Mouse (Mus musculus) 3T3-L1 (cell line): Measurements from ENCODE around the gene Misp.

Experiments used
- DNase-seq: peaks from one replicate; pipeline ENCODE4 v3.0.0-alpha.2; 2015; ENCODE audit warnings: low read depth, low spot score

The Misp gene

GRCm38 (mm10) chr10:79794491-79794931 is 26.3 kb upstream of the Misp start:
- peak; percentile 61 for DNase-seq

DNA sequence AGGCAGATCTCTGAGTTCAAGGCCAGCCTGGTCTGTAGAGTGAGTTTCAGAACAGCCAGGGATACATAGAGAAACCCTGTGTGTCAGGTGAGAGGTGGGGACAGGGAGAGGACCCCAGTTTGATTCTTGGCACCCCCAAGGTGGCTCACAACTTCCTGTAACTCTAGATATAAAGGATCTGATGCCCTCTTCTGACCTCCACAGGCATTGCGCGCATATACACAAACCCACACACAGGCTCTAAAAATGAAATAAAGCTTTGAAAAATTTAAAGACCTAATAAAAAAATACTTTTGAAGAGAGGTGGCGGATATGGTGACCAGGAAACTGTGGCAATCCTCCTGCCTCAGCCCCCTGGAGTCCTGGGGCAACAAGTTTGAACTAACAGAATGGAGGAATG is 24.9 kb upstream of the Misp start:
- no peak for DNase-seq

DNA sequence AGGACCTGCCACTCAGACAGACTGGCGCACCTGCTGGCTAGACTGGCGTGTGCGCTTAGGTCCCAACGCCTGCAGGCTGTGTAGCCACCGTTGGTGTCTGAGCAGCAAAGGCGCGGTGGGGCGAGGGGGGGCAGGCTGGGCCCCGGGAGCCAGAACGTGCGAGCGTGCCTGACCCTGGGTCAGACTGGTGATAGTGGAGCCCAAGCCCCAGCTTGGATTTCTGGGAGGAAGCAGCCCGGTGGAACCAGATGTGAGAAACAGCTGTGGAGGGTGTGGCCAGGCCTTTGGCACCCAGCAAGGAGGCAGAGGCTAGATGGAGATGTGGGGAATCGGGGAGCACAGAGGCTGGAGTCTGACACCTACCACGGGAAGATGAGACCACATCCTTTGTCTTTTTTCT is 23.5 kb upstream of the Misp start:
- DNase-seq = no peak

- peak; percentile 6 for DNase-seq
These were observed 22.4 kb upstream of the Misp start for GRCm38 (mm10) chr10:79798289-79798928.

GRCm38 (mm10) chr10:79800508-79800907 is 20.3 kb upstream of the Misp start:
- DNase-seq = no peak

DNA sequence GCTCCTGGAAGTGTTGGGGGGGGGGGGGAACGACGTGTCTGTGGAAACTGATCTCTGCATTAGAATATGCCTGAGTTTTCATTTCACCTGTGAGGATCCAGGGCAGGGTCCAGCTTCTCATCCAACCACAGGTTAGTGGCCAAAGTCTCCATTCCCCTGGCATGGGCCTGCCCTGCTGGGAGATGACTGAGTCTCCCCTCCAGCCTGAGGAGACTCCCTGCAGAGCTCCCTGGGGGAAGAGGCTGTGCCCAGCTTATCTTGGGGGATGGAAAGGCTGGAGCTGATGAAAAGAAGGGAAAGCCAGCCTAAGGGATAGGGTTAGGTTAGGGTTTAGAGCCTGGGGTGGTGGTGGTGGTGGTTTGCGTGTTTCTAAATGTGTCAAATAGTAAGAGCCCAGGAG is 19.0 kb upstream of the Misp start:
- peak; percentile 32 for DNase-seq

DNA sequence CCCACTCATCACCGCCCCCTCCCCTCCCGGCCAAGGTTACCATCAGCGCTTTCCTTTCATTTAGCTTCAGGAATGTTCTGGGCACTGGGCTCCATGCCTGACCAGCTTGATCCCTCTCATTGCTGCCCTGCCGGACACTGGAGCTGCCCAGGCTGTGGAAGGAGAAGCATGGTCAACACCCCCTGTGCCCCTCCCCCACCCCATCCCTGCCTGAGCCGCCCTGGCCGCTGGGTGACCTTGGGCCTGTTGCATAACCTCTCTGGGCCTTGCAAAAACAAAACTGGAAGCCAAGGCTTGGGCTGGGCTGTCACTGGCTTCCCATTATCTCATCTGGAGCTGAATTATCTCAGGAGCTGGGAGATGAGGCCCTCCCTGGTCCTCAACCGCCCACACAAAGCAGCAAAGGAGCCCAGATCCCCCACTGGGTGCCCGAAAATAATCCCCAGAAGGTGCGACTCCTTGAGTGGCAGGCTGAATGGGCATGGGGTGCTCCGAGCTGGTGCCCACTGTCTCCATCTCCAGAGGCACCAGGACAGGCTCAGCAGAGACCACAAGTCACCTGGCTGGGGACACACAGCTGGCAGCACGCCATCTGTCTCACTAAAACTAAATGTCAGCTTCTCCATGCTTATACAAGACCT is 18.3 kb upstream of the Misp start:
- peak; percentile 76 for DNase-seq

DNA sequence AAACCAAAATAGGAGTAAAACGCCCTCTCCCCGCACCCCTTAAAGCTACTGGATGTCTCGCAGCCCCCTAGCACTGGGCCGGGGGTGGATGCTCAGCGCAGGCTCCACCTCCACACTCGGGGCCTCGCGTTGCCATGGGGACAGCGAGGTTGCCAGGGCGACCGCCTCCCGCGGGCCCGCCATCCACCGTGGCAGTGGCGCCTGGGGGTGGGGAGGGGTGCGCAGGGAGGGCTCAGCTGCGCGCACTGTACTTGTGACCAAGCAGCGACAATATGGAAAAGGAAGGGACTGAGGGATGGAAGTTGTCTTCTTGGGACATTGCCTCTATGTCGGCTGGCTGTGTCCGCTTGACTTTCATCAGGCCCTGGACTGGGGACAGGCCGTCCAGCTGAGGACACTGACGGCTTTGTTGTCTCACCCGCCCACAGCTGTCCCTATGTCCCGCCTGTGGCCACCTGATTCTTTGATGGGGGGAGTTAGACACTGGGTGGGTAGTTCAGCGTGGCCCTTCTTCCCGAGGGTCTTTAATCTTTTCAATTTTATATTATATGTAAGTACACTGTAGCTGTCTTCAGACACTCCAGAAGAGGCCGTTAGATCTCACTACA is 17.0 kb upstream of the Misp start:
- no peak for DNase-seq

- DNase-seq = no peak
These were observed 15.2 kb upstream of the Misp start for GRCm38 (mm10) chr10:79805636-79806035.

GRCm38 (mm10) chr10:79806331-79806730 is 14.5 kb upstream of the Misp start:
- no peak for DNase-seq

GRCm38 (mm10) chr10:79806972-79807371 is 13.8 kb upstream of the Misp start:
- no peak for DNase-seq

GRCm38 (mm10) chr10:79807826-79808225 is 13.0 kb upstream of the Misp start:
- no peak for DNase-seq

DNA sequence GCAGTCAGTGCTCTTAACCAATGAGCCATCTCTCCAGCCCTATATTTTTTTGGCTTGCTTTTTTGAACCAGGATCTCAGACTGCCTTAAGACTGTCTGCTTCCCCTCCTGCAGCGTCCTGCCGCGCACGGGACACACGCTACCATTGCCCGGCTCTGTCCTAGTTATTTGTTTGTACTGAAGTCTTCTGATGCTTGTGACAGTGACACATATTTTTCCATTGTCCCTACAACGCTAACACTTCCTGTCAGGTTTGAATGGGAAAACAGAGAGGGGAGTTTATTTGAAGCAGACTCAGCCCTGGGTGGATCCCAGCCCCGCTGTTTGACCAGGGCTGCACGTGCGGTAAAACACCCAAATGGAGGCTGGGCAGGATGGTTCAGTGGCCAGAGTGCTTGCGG is 12.1 kb upstream of the Misp start:
- DNase-seq = no peak

- peak; percentile 76 for DNase-seq
These were observed 8.8 kb upstream of the Misp start for GRCm38 (mm10) chr10:79811736-79812637.

DNA sequence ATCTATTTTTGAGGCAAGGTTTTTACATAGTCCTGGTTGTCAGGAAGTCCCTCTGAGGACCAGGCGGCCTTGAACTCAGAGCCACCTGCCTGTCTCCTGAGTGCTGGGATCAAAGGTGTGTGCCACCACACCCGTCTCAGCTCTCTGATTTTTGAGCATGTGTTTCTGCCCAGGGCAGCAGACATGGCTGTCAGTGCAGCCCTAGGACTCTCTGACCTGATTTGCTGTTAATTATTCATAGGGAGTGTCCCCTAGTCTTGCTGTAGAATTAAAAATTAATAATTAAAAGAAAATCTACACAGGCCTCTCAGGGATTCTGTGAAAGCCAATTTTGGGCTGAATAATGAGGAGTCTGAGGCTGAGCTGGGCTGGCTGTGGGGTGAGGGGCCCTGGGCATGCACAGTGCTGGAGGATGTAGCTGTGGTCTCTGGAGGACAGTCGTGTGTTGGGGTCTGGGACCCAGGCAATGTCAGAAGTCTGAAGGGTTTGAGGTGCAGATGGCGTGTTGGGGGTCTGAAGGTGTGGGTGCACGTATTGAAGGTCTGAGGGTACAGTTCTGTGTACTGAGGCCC is 6.4 kb upstream of the Misp start:
- no peak for DNase-seq

DNA sequence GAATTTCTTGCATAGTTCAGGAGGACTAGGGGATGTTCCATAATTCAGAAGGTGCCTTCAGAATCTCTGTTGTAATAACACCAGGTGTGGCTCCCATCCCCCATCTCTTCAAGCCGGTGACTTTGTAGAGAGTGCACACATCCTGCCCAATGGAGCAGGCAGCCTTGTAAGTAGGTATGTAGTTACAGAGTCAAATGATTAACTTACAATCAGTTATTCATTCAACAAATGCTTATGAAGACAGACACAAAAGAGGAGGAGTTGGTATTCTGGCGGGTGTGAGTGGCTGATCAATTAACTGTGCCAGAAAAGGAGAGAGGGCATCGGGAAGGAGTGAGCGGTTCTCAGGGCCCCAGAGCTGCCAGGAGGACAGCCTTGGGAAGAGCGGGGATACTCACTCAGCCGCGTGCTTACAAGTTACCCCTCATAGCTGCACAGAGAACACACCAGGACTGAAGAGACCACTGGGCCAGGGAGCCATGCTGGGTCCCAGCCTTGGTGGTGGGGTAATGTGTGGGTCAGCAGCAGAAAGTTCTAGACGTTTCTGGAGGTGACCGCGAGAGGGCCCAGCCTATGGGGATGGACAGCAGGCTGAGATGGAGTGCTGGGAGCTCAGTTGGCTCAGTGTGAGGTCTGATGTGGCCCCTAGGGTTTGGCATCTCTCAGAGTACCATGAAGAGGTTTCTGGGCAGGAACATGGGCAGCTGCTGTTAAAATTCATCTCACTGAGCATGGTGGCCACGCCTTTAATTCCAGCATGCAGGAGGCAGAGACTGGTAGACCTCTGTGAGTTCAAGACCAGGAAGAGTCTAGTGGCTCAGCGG is 4.9 kb upstream of the Misp start:
- no peak for DNase-seq

- peak; percentile 27 for DNase-seq
These were observed 3.7 kb upstream of the Misp start for GRCm38 (mm10) chr10:79817111-79817510.

- DNase-seq = no peak
These were observed 2.6 kb upstream of the Misp start for GRCm38 (mm10) chr10:79818225-79818624.

GRCm38 (mm10) chr10:79819606-79820005 is 1.2 kb upstream of the Misp start:
- no peak for DNase-seq

DNA sequence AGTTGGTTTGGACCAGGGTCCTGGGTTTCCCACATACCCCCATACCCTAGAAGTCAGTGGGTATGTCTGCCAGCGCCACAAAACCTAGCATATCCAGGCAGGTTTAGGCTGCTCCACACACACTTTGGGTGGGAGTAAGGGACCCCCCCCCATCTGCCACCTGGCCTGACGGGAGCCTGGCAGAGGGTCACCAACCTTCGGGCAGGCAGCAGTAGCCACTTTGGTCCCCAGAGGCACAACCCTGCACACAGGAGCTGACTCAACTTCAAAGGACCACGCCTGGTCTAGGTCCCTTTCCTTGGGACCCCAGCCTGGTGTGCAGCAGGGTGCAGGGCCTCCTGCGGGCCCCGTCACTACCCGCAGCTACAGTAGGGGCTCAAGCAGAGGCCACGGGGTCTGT is 512 bp upstream of the Misp start:
- DNase-seq = no peak

DNA sequence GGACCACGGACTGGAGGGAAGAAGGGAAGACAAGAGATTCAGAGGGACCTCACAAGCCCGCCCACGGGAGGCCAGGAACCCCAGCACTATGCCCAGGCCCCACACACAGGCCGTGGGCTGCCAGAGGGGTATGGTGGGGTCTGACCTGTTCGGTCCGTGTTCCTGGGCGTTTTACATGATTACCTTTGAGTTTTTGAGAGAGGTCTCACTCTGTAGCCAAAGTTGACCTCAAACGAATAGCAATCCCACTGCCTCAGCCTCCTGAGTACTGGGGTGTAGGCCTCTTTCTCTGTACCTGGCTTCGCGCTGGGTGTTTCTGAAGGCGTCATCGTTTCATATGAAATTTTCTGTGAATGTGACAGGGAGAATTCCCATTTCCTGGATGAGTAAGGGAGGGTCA is 942 bp downstream of the Misp start:
- DNase-seq = no peak
